Mouse (Mus musculus): ENCODE data around the gene Npc1l1. TPM values are rescaled to one million over a fixed set of nuclear protein-coding genes. Genes with fewer than 3 reads are reported as not detected.
"Not testable (repeated sequence)": the region's sequence is repeated elsewhere in the genome, so short reads cannot be mapped to it uniquely, and the experiment has no call there.

Npc1l1 gene
- under 1 TPM; 0.20 to 0.32 TPM for total RNA-seq (2021)
- long read RNA-seq, result 0 reads

- no peak for DNase-seq (ENCODE audit: low spot score in 2 of 2)
Observed at GRCm38 (mm10) chr11:6230012-6230411, at the start of gene Npc1l1. TSS of gene Npc1l1 (minus strand) at chr11:6230143.

GRCm38 (mm10) chr11:6276466-6276865, 46.5 kb upstream of the Npc1l1 start:
- DNase-seq (ENCODE audit: low spot score in 2 of 2), result no peak

GRCm38 (mm10) chr11:6275094-6275484, 45.1 kb upstream of the Npc1l1 start:
- no peak for DNase-seq (ENCODE audit: low spot score in 2 of 2)

- DNase-seq (ENCODE audit: low spot score in 2 of 2), result peak; percentile 96 to 98
Observed at GRCm38 (mm10) chr11:6274387-6275093, 44.6 kb upstream of the Npc1l1 start, which contains the start of gene Tmed4. TSS of gene Tmed4 (minus strand) at chr11:6274870.

- DNase-seq (ENCODE audit: low spot score in 2 of 2), result no peak
Observed at GRCm38 (mm10) chr11:6273607-6274006, 43.7 kb upstream of the Npc1l1 start.

- peak; percentile 89 to 96 for DNase-seq (ENCODE audit: low spot score in 2 of 2)
Observed at GRCm38 (mm10) chr11:6267320-6268254, 37.6 kb upstream of the Npc1l1 start, which contains the start of gene Ddx56. TSS of gene Ddx56 (minus strand) at chr11:6267772.

GRCm38 (mm10) chr11:6266621-6267020, 36.7 kb upstream of the Npc1l1 start:
- no peak for DNase-seq (ENCODE audit: low spot score in 2 of 2)

GRCm38 (mm10) chr11:6261434-6262082, 31.6 kb upstream of the Npc1l1 start:
- peak; percentile 60 to 83 for DNase-seq (ENCODE audit: low spot score in 2 of 2)

- DNase-seq (ENCODE audit: low spot score in 2 of 2), result no peak
Observed at GRCm38 (mm10) chr11:6259413-6259812, 29.5 kb upstream of the Npc1l1 start.

GRCm38 (mm10) chr11:6256490-6257072, 26.6 kb upstream of the Npc1l1 start:
- no peak for DNase-seq (ENCODE audit: low spot score in 2 of 2)

GRCm38 (mm10) chr11:6254602-6255001, 24.7 kb upstream of the Npc1l1 start:
- DNase-seq (ENCODE audit: low spot score in 2 of 2), result not testable (repeated sequence)

- DNase-seq (ENCODE audit: low spot score in 2 of 2), result no peak
Observed at GRCm38 (mm10) chr11:6252824-6253223, 22.9 kb upstream of the Npc1l1 start.

- DNase-seq (ENCODE audit: low spot score in 2 of 2), result no peak
Observed at GRCm38 (mm10) chr11:6252248-6252647, 22.3 kb upstream of the Npc1l1 start.

GRCm38 (mm10) chr11:6244707-6245106, 14.8 kb upstream of the Npc1l1 start:
- DNase-seq (ENCODE audit: low spot score in 2 of 2), result no peak

GRCm38 (mm10) chr11:6233025-6233424, 3.1 kb upstream of the Npc1l1 start:
- no peak for DNase-seq (ENCODE audit: low spot score in 2 of 2)

GRCm38 (mm10) chr11:6224541-6225229, 5.3 kb downstream of the Npc1l1 start:
- peak; percentile 3 to 16 for DNase-seq (ENCODE audit: low spot score in 2 of 2)

- DNase-seq (ENCODE audit: low spot score in 2 of 2), result no peak
Observed at GRCm38 (mm10) chr11:6222187-6222586, 7.8 kb downstream of the Npc1l1 start.

- peak in 1 of 2 experiments; percentile 13 for DNase-seq (ENCODE audit: low spot score in 2 of 2)
Observed at GRCm38 (mm10) chr11:6219967-6220366, 10.0 kb downstream of the Npc1l1 start.

- no peak for DNase-seq (ENCODE audit: low spot score in 2 of 2)
Observed at GRCm38 (mm10) chr11:6218189-6218896, 11.6 kb downstream of the Npc1l1 start.

GRCm38 (mm10) chr11:6216834-6217233, 13.1 kb downstream of the Npc1l1 start:
- DNase-seq (ENCODE audit: low spot score in 2 of 2), result no peak
